Mouse (Mus musculus) lung, postnatal 0 days (tissue): ENCODE data around the gene Ptprs. TPM values are rescaled to one million over a fixed set of nuclear protein-coding genes. Genes with fewer than 3 reads are reported as not detected.

Source experiments
- ATAC-seq: fragments of 200-750 bp; cut with Nextera tagmentation; 2 replicates; pipeline ENCODE4 v1.8.0; 2017; ENCODE audit warnings: moderate library complexity
- DNase-seq: peaks from one replicate; pipeline ENCODE4 v3.0.0-alpha.2; 2016; ENCODE audit warnings: low spot score
- H3K27ac ChIP-seq: fragments of 300-500 bp; sonication (generic); 2 replicates; pipeline ENCODE4 v1.5.1; 2014; ENCODE audit warnings: antibody characterized with exemption, mild to moderate bottlenecking, low read length, mixed read lengths
- H3K27me3 ChIP-seq: fragments of 300-500 bp; sonication (generic); replicated peaks from 2 replicates; pipeline ENCODE4 v1.6.1; 2014; ENCODE audit warnings: low read length, mixed read lengths; ENCODE audit not compliant: insufficient read depth
- H3K36me3 ChIP-seq: fragments of 300-500 bp; sonication (generic); 2 replicates; pipeline ENCODE4 v1.6.1; 2014; ENCODE audit warnings: low read length, mixed read lengths; ENCODE audit not compliant: insufficient read depth
- H3K4me1 ChIP-seq: fragments of 300-500 bp; sonication (generic); 2 replicates; pipeline ENCODE4 v1.6.1; 2014; ENCODE audit warnings: antibody characterized with exemption, low read depth, low read length, mixed read lengths; ENCODE audit not compliant: insufficient read depth
- H3K4me2 ChIP-seq: fragments of 300-500 bp; sonication (generic); replicated peaks from 2 replicates; pipeline ENCODE4 v1.6.1; 2014; ENCODE audit warnings: low read depth, mild to moderate bottlenecking, low read length, moderate library complexity, mixed read lengths
- H3K4me3 ChIP-seq: fragments of 300-500 bp; sonication (generic); 2 replicates; pipeline ENCODE4 v1.5.1; 2014; ENCODE audit warnings: low read depth, low read length
- H3K9ac ChIP-seq: fragments of 300-500 bp; sonication (generic); replicated peaks from 2 replicates; pipeline ENCODE4 v1.6.1; 2014; ENCODE audit warnings: low read depth, mild to moderate bottlenecking
- H3K9me3 ChIP-seq: fragments of 300-500 bp; sonication (generic); 2 replicates; pipeline ENCODE4 v1.6.1; 2016; ENCODE audit warnings: low read length, mixed read lengths
- CTCF ChIP-seq: IDR thresholded peaks from 2 replicates; pipeline ENCODE4 v1.5.1; 2016; ENCODE audit warnings: antibody characterized with exemption, mild to moderate bottlenecking
- EP300 ChIP-seq: IDR thresholded peaks from 2 replicates; pipeline ENCODE4 v1.6.1; 2016; ENCODE audit warnings: antibody characterized with exemption, mild to moderate bottlenecking, control low read depth
- WGBS: fragments of 180-500 bp; shearing (Covaris S2); extraction: QIAGEN DNeasy Blood & Tissue Kit; methylation state at CpG from one replicate; pipeline ENCODE4 v1.1.7; 2014; 5-methylcytosine and 5-hydroxymethylcytosine counted together
- polyA plus RNA-seq: library from polyadenylated mRNA; unstranded; fragments of >200 nt; fragmentation: Nextera tagmentation; extraction: Ambion mirVana; gene quantifications from 2 replicates; pipeline ENCODE4 v1.2.1, GENCODE M21; 2015

The Ptprs gene
- polyA plus RNA-seq, 1 experiment from 2014 or later, result 25.6 TPM

GRCm38 (mm10) chr17:56470001-56470436, 6.3 kb downstream of the Ptprs start:
- Histone ChIP-seq H3K36me3 (no peaks in the 10 kb centered on the region), H3K4me3 (peak overlapping the region; percentile 23; the same call in 1 of the 2 replicates), H3K27ac (peak overlapping the region; percentile 32; the same call in 1 of the 2 replicates), H3K9me3 (no peaks in the 10 kb centered on the region), H3K4me2 (peak overlapping the region; percentile 50), H3K27me3 (peaks cover 15% of the 10 kb centered on the region; the same call in 1 of the 2 replicates), H3K4me1 (peaks cover 22% of the 10 kb centered on the region), H3K9ac (0 out of 2 replicates have a peak overlapping the region, but pooled peaks have one; percentile 29)
- WGBS, result 6% methylated on average over 23 of the region's 26 CpGs
- peak; percentile 65 for DNase-seq
- TF ChIP-seq CTCF, result no peak
- peak; percentile 69; the same call in 1 of the 2 replicates for TF ChIP-seq EP300
- peak; percentile 21 for ATAC-seq

DNA sequence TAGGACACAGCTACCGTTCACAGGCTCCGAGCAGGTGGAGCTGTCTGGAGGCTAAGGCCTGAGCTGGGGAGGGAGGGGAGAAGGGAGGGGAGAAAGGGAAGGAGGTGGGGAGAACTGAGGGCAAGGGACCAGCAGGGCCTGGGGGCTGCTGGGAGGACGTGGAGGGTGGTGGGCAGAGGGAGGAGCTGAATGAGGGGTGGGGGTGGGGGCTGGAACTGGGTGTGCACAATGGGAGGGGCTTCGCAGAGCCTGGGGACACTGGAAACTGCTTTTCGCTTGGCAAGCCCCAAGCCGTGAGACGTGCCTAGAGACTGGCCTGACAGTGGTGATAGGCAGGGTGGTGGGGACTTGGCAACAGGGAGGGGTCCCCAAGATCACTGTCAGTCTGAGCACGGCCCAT, 7.0 kb downstream of the Ptprs start:
- no peak overlapping the region for H3K4me3 ChIP-seq
- ATAC-seq, result no peak
- H3K4me1 ChIP-seq, result peaks cover 17% of the 10 kb centered on the region

GRCm38 (mm10) chr17:56468870-56469269, 7.4 kb downstream of the Ptprs start:
- 58% methylated on average over 7 of the region's 7 CpGs for WGBS
- Histone ChIP-seq H3K36me3 (no peaks in the 10 kb centered on the region), H3K27ac (no peak overlapping the region), H3K4me3 (no peak overlapping the region), H3K4me2 (no peak overlapping the region), H3K4me1 (peaks cover 13% of the 10 kb centered on the region; the same call in 1 of the 2 replicates), H3K9ac (no peak overlapping the region), H3K9me3 (no peaks in the 10 kb centered on the region), H3K27me3 (0 out of 2 replicates have a peak, but pooled peaks cover 8% of the 10 kb centered on the region)
- TF ChIP-seq EP300 (no peak), CTCF (no peak)
- DNase-seq (peak; percentile 34), ATAC-seq (no peak)

More for the DNA sequence above, 7.0 kb downstream of the Ptprs start:
- 29% methylated on average over 8 of the region's 8 CpGs for WGBS
- H3K9me3 ChIP-seq, result no peaks in the 10 kb centered on the region
- 0 out of 2 replicates have a peak overlapping the region, but pooled peaks have one; percentile 32 for H3K27ac ChIP-seq
- H3K4me2 ChIP-seq, result no peak overlapping the region
- no peak for DNase-seq
- TF ChIP-seq EP300 (no peak), CTCF (no peak)
- H3K9ac ChIP-seq, result no peak overlapping the region
- H3K27me3 ChIP-seq, result 0 out of 2 replicates have a peak, but pooled peaks cover 13% of the 10 kb centered on the region
- no peaks in the 10 kb centered on the region for H3K36me3 ChIP-seq

DNA sequence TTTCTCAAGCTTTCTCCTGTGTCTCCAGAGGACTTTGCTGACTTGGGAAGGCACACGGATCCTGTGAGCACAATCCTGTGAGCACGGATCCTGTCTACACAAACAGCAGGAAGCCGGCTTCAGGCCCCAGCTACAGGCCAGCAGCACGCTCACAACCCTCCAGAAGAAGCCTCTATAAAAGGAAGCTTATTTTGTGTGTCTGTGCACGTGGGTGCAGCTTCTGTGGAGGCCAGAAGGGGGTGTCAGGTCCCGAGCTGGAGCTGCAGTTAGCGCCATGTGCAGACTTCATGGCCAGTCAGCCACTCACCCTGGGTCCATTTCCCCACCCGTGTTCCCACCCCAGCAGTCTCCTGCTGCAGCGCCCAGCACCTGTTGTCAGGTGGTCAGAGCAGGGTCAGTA, 7.9 kb downstream of the Ptprs start:
- Histone ChIP-seq H3K4me1 (peaks cover 10% of the 10 kb centered on the region; the same call in 1 of the 2 replicates), H3K9ac (no peak overlapping the region), H3K27ac (peak overlapping the region; percentile 75; the same call in 1 of the 2 replicates), H3K27me3 (0 out of 2 replicates have a peak, but pooled peaks cover 8% of the 10 kb centered on the region), H3K9me3 (no peaks in the 10 kb centered on the region), H3K4me3 (no peak overlapping the region), H3K36me3 (no peaks in the 10 kb centered on the region), H3K4me2 (no peak overlapping the region)
- TF ChIP-seq CTCF (peak; percentile 30; the same call in 1 of the 2 replicates), EP300 (no peak)
- DNase-seq (no peak), ATAC-seq (no peak)
- WGBS, result 84% methylated on average over 9 of the region's 9 CpGs

- Histone ChIP-seq H3K9ac (no peak overlapping the region), H3K4me3 (no peak overlapping the region)
- WGBS, result 7% methylated on average over 6 of the region's 7 CpGs
Measured at GRCm38 (mm10) chr17:56467456-56467884, 8.8 kb downstream of the Ptprs start.

DNA sequence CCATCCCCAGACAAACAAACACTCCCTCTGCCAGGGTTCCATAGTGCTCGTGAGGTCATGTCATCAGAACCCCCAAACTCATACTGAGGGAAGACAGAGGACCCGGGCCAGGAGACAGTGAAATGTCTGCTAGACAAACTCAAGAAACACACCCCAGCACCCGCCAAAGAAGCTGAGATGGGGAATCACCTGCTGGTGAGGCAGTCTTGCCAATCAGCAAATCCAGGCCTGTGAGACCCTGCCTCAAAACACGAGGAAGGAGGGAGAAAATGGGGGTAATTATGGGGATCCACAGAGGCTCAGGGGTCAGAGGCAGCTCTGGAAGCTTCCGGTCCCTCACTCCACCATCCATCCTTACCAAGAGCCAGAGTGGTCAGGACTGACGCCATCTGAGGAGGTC, 9.5 kb downstream of the Ptprs start:
- Histone ChIP-seq H3K9me3 (no peaks in the 10 kb centered on the region), H3K27me3 (0 out of 2 replicates have a peak, but pooled peaks cover 7% of the 10 kb centered on the region), H3K27ac (no peak overlapping the region), H3K9ac (no peak overlapping the region), H3K4me2 (0 out of 2 replicates have a peak overlapping the region, but pooled peaks have one; percentile 44), H3K36me3 (no peaks in the 10 kb centered on the region), H3K4me1 (peaks cover 16% of the 10 kb centered on the region; the same call in 1 of the 2 replicates), H3K4me3 (no peak overlapping the region)
- no peak for ATAC-seq
- WGBS, result 57% methylated on average over 6 of the region's 6 CpGs
- TF ChIP-seq CTCF (no peak), EP300 (no peak)
- DNase-seq, result no peak

More at GRCm38 (mm10) chr17:56467456-56467884, 8.8 kb downstream of the Ptprs start:
- ATAC-seq (peak; percentile 25), DNase-seq (peak; percentile 93)
- 0 out of 2 replicates have a peak, but pooled peaks cover 8% of the 10 kb centered on the region for H3K27me3 ChIP-seq
- H3K27ac ChIP-seq, result peak overlapping the region; percentile 75
- H3K36me3 ChIP-seq, result no peaks in the 10 kb centered on the region
- H3K4me1 ChIP-seq, result peaks cover 16% of the 10 kb centered on the region; the same call in 1 of the 2 replicates
- peak overlapping the region; percentile 44 for H3K4me2 ChIP-seq
- peak; percentile 62 for TF ChIP-seq EP300
- TF ChIP-seq CTCF, result no peak
- H3K9me3 ChIP-seq, result no peaks in the 10 kb centered on the region
